Mouse (Mus musculus) kidney, postnatal 36 days (tissue): ENCODE measurements at regions not wholly inside any gene's neighbourhood (a gene's known extent, or its start where the extent isn't known, plus 50 kb on each side); places are given as distances from the start of the nearest gene placed in this dataset.

Experiments
- DNase-seq, 2 experiments: peaks; one replicate each; pipeline ENCODE4 v3.0.0; 2021 to 2022; ENCODE audit warnings: mixed read lengths in 2 of 2

DNA sequence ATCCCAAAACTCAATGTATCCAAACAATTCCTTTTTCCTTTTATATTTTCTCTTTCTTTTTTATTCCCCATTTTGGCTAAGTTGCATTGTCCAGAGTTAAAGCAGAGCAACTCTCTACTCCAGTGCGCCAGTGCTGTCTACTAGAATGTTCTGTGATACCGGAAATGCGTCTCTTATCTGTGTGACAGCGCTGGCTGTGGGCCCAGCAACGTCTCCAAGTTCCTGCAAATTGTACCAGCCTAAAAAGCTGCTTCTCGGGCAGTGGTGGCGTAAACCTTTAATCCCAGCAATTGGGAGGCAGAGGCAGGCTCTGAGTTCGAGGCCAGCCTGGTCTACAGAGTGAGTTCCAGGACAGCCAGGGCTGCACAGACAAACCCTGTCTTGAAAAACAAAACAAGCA lies 59.4 kb downstream of the Cox18 start:
- DNase-seq: peak in 1 of 2 experiments; percentile 14

DNA sequence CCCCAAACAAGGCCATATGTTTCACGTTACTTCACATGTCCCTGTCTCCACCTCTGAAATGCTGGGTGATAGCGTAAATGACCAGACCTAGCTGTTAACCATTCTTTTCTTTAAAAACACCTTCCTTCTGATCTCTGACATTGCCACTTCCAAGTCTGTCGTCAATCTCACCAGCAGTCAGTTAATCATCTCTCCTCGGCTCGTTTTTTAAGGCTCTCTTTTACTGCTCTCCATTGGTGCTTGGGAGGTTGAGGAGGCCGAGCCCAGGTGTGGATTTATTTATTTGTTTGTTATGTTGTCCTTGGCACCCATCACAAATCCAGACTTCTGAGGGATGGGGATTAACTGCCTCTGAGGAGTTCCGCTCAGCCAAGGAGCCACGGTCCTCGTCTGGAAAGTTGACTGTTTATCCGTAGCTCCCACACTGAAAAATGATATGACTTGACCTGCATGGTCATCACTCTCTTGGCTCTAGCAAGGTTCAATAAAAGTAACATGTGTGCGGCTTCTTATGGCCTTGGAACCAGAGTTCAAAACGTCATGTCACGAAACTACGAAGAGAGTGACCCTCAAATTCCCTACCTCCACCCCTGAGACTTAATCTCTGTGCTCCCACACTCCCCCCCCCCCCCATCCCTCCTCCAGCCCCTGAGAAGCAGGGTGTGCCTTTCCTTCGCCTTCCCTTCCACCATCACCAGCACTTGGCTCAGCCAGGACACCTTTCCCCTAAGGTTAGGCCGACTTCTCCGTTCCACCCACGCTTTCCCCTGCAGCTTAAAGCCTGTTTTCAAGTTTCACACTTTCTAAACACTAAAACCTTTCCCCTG lies 60.6 kb downstream of the Cox18 start:
- DNase-seq: no peak

GRCm38 (mm10) chr5:90160281-90160680 lies 63.5 kb downstream of the Cox18 start:
- no peak for DNase-seq

DNA sequence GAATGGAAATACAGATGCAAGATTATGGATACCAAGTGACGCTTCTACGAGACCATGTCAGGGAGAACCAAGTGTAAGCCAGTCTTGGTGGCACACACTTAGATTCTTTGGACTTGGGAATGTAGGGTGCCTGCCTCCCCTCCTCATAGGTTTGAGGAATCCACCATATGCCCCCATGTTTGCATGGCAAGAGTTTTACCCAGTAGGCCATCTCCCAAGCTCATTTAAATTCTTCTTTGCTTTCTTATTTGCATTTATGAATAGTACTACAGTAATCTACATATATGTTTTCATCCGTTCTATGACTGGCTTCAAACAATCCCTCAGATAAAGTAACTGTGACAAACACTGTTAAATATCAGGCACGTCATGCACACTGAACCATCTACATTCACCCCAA lies 67.3 kb downstream of the Cox18 start:
- no peak for DNase-seq

DNA sequence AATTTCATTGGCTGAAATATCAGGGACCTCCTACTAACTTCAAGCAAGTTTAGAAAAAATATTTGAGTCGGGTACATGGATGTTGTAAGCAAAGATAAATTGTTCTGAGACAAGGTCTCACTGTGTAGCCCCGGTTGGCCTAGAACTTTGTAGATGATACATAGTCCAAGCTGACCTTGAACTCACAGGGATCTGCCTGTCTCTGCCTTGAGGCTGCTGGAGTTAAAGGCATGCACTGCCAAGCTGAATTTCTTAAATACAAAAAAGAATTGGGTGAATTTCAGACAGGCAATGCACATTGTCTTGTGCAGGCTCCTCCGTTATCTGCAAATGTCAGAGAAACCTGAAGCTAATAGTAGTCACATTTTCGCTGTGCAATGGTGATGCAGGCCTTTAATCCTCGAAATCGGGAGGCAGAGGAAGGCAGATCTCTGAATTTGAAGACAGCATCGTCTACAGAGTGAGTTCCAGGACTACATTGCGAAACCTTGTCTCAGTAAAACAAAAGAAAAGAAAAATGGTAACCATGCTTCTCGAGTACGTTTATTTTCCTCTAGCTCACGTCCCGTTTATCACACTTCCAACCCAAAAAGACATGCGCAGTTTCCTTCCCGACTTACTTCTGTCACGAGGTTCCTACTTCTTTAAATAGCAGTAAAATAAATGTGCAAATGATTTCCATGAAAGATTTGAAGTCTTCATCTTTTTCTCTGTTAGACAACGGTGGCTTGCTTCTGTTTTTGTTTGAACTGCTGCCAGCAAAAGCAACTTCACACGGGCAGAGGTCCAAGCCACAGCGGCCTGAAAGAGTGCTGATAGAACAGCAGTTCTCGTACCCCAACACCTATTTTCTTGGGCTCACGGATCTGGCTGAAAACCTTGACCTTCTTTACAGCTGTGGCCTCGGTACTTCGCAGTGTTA lies 73.9 kb downstream of the Cox18 start:
- peak in 1 of 2 experiments; percentile 15 for DNase-seq

DNA sequence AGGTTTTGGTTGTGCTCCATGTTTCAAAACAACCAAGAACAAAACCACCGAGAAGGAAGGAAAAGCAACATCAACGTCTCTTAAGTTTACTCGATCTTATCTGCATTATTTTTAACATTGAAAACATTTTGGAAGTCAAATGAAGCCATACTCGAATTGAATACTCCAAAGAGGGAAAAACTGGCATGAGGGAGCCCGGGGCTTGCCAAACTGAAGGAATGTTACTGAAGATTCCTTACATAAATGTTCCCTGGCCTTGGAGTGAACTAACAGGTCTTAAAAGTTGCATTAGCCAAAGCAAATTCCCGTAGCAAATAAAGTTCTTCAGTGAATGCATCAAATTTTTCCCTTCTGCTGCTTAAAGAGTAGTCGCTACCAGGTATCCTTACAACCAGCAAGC lies 87.8 kb downstream of the Cox18 start:
- DNase-seq: no peak

DNA sequence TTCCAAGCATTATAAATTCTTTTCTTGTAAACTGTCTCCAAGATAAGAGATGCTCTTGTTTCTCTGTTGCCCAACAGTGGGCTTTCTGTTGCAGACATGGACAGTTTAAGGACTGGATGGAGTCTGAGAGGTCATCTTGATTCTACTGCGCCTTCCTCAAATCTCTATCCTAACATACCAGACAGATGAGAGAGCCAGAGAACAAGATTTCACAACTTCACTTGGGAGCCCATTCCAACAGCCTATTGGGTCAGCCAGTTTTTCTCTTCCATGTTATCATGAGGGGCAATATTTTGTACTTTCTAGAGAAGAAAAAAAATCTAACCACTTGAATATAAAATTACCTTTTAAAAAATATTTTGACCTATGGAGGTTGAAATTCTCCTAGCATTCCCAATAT lies 116.8 kb downstream of the Cox18 start:
- no peak for DNase-seq

GRCm38 (mm10) chr5:90104672-90105071 lies 119.1 kb downstream of the Cox18 start:
- DNase-seq: no peak

DNA sequence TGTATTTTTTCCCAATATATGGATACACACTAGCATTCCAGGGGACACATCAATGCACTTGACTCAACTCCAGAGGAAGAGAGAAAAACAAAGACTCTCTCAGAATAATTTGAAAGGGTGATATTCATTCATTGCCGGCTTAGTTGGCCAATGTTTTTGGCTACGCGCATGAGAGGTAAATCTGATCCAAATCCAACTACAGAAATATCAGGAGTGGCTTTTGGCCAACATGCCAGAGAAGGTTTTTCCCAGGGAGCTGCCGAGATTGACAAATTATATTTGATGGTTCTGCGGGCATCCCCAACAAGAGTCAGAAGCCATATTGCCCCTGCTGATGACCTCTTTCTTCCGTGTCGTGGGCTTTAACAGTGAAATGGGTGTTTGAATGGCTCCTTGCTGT lies 135.3 kb downstream of the Cox18 start:
- no peak for DNase-seq

- DNase-seq: no peak
Measured at GRCm38 (mm10) chr5:90086491-90086890, 137.3 kb downstream of the Cox18 start.

DNA sequence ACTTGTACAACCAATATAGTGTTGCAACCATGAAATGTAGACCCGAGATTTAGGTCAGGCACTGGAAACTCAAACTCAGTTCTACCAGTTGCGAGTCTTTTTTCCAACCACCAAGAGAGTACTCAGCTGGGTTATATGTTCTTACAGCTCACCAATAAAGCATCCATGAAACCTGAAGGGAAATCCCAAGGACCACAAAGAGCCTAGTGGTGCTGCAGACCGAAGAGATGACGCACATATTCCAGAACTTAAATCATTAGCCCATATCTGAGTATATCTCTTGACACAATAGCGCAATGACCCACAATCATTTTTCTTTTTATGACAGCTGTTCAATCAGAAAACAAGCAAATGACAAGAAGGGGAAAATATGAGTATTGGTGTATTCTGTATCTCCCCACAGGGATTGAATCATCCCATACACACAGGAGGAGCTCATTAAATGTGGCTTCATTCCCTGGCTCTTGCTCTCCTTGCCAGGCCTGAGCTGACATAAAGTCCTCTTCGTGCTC lies 146.7 kb downstream of the Cox18 start:
- DNase-seq: no peak

DNA sequence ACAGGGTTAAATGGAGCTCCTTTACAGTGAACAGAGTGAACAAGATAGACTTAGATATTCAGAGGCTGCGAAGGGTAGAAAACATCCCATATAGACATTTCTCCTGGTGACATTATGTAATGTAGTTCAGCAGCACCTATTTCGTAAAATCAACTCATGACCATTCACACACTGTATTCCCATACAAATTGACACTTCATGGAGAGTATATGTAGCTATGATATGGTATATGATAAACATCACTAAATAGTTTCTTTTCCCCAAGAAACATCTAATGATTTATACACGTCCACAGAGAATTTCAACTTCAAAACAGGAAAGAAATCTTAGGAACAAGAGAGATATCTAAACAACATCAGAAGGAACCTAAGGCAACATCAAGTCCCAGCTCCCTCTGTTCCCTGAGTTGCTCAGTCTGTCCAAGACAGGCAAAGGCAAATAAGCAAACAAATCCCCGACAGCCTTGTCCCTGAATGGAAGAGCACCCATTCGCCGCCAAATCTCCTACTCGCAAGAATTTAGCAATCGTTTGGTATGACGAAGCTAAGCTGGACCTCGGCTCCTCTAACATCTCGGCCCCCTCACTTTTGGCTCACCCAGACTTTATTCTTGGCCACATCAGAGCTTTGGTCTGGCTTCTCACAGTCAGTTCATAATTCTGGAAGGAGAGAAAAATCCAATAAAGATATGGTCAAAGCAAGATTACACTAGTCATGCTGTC lies 148.0 kb downstream of the Cox18 start:
- DNase-seq: no peak

DNA sequence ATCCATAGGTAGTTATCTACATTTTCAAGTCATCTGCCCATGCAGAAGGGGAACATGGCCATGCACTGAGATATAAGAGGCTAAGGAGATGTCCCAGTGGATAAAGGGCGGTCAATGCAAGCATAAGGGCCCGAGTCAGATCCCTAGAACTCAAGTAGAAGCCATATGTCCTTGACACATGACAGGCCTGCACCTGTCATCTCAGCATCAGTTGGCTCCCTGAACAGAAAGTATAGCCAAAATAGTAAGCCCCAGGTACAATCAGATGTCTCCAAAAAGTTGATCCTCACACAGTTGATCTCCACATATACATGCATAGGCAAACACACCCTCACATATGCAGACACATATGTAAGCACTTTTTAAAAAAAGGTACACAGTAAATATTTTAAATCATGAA lies 152.0 kb downstream of the Cox18 start:
- no peak for DNase-seq

- no peak for DNase-seq
Measured at GRCm38 (mm10) chr5:90068601-90069000, 155.2 kb downstream of the Cox18 start.

DNA sequence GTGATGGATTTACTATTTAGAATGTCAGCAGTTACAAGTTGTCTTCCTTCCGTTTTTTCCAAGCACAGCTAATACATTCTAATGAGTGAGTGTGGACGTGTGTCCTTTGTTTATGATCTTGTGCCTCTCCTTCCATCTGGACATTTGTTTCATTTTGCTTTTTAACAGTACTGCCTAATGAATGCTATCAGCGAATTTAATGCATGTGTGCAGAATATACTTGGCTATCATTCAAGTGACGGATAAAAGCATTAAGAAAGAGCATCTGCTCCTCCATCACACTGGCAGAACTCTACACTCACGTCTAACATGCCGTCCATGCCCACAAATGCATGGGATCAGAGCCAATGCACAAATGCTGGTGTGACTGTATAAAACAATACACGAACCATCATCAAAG lies 156.0 kb downstream of the Cox18 start:
- no peak for DNase-seq

GRCm38 (mm10) chr5:90065884-90066615 lies 157.8 kb downstream of the Cox18 start:
- no peak for DNase-seq

GRCm38 (mm10) chr5:90055686-90056085 lies 168.1 kb downstream of the Cox18 start:
- peak in 1 of 2 experiments; percentile 39 for DNase-seq

GRCm38 (mm10) chr5:90052516-90052915 lies 169.4 kb upstream of the Adamts3 start:
- DNase-seq: no peak

- DNase-seq: no peak
Measured at GRCm38 (mm10) chr5:90049856-90050255, 166.7 kb upstream of the Adamts3 start.

DNA sequence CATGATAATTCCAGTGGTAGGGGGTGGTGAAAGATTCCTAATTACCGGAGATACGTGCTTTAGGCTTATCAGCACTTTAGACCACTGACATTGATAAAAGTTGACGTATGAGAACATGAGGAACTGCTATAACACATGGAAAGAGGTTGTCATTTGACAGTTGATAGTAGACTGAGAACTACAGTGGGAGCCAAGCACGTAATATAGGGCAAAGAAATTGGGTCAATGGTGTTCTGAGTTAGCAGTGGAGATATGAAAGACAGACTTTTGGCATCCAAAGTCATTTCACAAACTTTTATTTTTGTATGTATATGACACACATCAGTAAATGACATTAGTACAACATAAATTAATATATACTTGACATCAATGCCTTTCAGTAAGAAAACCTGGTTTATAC lies 159.6 kb upstream of the Adamts3 start:
- no peak for DNase-seq

DNA sequence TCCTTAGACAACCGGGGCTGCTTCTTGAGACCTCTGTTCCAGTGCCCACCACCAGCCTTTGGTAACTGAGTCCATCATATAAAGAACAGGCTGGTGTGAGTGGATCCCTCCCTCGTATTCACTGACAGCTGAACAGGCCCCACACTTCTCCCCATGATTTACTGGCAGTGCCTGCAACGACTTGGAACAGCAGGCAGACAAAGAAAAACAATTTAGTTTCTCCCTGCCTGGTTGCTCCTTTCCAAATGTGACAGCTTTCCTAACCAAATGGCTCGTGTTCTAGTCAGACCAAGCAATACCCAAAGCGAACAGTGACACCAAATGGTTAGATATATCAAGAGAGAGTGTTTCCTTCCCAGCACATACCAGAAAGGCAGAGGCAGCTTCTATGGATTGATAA lies 150.0 kb upstream of the Adamts3 start:
- DNase-seq: peak in 1 of 2 experiments; percentile 2

- no peak for DNase-seq
Measured at GRCm38 (mm10) chr5:90030737-90031136, 147.6 kb upstream of the Adamts3 start.
